Mouse (Mus musculus) retina, postnatal 1 day (tissue): ENCODE measurements around the gene Zbtb7b.
A peak's percentile ranks its signal among the peaks of the same experiment; 100 is the strongest.

Experiments used
- DNase-seq: peaks from one replicate; pipeline ENCODE4 v3.0.0-alpha.2; 2012

Gene Zbtb7b

GRCm38 (mm10) chr3:89388901-89389740 lies 5.5 kb downstream of the Zbtb7b start:
- peak; percentile 59 for DNase-seq

DNA sequence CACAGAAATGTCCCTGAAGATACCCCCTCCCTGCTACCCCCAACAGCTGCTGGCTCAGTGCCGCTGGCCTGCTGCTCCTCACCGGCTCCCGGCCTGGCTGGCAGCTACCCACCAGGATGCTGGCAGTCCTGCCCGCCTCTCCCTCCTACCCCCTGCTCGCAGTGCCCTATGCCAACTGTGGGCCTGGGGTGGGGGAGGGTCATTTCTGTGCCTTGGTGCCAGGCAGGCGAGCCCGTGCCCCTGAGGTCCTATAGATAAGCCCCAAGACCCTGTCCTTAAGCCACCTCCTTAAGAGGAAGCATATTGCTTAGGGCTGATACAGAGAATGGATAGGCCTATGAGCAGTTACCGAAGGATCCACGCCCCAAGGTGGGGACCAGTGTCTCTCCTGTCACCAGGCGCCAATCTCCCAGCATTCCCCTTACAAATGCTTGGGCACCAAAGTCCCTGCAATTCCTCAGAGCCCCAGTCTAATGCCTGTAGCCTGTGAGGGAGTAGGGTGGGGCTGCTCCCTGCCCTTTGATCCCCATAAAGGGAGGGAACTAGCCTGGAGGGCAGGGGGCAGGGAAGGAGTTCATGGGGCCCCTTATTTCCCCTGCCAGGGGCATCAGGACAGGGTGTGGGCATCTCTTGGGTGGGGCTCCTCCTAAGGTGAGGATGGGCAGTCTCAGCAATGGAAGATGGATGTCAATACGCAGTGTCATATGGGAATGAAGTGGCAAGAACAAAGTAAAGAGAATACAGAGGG lies 6.3 kb downstream of the Zbtb7b start:
- no peak for DNase-seq

DNA sequence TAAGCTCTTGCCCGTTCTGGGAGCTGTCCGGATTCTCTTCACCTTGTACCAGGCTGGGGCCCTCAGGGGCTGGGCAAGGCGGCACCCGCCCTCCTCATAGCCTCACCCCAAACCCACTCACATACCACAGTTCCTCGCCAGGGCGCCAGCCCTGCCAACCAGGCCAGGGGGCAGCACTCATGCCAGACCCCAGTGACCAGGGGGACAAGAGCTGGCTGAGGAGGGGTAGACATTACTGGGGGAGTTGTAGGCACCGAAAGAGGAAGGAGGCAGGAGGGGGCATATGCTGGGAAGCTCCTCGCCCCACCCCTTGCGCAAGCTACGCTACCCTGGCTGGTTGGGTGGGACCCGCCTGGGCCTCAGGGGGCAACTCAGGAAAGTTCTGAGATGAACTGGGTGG lies 6.9 kb downstream of the Zbtb7b start:
- DNase-seq = no peak

DNA sequence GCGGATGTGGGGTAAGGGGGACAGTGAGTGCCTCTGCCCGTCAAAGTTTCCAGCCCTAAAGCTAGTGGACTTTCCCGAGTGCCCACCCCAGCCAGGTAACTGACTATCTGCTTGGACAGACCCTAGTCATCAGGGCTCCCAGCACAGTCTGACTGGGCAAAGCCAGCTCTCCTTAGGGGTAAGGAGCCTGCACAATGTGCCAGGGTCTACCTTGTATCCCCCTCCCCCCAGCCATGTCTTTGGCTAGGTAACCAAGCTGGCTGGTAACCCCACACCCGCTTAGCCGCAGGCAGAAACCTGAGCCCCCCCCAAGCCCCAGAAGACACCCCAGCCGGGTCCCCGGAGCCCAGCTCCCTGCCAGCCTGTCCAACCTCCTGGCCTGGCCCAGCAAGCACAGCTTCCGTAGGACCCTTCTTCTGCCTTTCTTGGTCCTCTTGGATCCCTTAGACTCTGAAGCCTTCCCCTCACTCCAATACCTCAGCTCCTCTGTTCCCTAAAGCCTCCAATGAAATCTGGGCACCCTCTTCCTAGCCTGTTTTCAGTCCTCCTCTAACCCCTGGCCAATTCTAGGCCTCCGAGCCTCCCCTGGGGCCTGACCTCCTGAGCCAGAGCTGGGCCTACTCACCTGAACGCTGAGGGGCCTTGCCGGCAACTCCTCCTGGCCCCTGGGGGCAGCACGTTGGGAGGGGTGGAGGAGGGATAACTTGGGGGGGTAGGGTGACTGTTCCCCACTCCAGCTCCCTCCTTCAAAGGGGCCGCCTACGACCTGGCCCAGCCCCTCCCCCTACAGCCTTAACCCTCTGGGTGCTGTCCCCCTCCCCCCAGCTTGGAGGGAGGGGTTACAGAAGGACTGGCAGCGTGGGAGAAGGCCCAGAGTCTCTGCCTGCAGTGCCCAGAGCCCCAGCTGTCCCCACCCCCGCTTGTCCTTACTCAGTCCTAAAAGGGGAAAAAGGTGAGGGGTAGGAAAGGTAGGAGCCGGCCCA lies 7.8 kb downstream of the Zbtb7b start:
- no peak for DNase-seq

GRCm38 (mm10) chr3:89385451-89385850 lies 9.1 kb downstream of the Zbtb7b start:
- no peak for DNase-seq

DNA sequence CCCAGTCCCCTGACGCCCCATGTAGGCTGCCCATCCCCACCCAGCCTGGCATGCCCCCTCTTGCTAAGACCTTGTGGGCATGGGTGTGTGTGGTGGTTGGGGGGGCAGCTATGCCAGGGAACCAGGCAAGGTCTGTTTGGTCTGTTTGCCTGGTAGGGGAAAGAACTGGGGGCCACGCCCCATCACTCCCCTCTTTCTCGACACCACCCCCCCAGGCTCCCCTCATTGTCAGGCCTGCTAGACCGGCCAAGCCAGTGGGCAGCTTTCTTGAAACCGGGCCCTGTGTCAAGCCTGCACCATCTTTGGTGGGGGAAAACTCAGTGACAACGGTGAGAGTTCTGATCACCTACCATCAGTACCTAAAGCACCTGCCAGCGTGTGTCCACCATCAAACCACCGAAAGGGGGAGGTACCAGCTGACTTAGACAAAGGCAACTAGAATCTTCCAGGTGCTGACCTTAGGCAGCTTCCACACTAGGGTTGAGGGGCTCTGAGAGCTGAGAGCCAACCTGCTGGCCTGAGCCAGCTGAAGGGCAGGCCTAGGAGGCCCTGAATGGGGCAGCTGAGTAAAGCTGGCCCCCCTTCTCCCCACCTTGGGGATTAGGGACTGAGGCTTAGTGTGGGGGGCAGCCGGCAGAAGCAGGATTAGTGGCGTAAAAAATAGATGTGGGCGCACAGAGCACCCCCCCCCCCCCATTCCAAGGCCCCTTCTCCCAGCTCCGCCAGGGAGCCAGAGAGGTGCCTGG lies 10.1 kb downstream of the Zbtb7b start:
- peak; percentile 73 for DNase-seq

- no peak for DNase-seq
These were observed 10.8 kb downstream of the Zbtb7b start for GRCm38 (mm10) chr3:89383651-89384255.

GRCm38 (mm10) chr3:89382950-89383349 lies 11.6 kb downstream of the Zbtb7b start:
- no peak for DNase-seq

DNA sequence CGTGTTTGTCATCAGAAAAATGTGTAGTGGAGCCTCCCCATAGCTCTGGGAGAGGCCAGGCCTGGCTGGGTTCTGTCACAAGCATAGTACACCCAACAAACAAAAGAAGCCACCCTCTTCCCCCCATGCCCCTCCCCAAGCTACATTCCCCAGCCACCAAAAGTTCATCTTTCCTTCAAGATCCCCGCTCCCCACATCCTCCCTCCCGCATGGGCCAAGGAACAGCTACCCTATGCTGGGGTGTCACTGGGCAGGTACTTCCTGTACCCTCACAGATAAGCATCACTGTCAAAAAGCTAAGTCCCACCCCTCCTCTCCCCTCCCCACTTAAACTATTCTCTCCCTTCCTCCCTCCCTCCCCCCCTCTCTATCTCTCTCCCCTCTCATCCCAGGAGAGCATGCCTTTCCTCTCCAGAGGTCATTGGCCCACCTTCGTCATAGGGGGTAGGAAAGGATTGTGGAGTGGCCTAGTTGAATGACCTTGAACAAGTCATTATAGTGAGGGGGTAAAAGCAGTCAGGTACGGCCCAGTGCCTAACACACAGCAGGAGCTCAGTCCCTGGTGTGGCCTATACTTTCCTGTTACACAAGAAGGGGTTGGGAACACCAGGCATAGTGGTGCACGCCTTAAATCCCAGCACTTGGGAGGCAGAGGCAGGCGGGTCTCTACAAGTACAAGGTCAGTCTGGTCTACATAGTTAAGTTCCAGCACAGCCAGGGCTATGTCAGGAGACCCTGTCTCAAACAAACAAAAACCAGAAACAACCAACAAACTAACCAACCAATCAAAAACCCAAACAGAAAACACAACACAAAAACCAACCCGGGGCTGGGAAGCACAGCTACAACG lies 12.3 kb downstream of the Zbtb7b start:
- no peak for DNase-seq

DNA sequence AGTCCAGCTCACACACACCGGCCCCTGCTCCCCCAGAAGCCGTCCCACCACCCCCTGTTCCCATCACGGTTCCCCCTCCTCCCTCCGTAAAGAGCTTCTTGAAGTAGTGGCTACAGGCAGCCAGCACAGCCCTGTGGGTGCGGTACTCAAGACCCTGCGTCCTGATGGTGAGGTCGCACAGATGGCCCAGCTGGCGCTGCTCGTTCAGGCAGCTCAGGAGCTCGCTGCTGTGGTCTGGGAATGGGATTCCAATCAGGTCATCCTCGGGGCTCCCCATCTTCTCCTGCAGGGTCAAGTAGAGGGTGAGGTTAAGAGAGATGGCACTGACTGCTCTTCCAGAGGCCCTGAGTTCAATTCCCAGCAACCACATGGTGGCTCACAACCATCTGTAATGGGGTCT lies 13.3 kb downstream of the Zbtb7b start:
- no peak for DNase-seq

- no peak for DNase-seq
These were observed 13.9 kb downstream of the Zbtb7b start for GRCm38 (mm10) chr3:89380711-89381110.

DNA sequence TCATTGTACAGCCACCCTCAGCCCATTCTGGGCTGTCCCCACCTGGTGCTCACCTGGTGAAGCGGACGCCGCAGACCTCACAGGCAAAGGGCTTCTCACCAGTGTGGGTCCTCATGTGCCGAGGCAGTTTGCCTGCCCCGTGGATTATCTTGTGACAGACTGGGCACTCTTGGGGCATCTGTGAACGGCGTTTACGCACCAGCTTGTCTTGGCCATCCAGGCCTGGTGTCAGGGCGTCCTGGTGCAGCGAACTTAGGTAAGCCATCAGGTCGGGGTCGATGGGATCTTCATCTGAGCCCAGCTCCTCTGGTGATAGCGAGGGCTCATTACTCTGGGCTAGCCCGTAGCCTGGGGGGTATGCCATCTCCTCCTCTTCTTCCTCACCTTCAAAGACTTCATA lies 14.3 kb downstream of the Zbtb7b start:
- no peak for DNase-seq

DNA sequence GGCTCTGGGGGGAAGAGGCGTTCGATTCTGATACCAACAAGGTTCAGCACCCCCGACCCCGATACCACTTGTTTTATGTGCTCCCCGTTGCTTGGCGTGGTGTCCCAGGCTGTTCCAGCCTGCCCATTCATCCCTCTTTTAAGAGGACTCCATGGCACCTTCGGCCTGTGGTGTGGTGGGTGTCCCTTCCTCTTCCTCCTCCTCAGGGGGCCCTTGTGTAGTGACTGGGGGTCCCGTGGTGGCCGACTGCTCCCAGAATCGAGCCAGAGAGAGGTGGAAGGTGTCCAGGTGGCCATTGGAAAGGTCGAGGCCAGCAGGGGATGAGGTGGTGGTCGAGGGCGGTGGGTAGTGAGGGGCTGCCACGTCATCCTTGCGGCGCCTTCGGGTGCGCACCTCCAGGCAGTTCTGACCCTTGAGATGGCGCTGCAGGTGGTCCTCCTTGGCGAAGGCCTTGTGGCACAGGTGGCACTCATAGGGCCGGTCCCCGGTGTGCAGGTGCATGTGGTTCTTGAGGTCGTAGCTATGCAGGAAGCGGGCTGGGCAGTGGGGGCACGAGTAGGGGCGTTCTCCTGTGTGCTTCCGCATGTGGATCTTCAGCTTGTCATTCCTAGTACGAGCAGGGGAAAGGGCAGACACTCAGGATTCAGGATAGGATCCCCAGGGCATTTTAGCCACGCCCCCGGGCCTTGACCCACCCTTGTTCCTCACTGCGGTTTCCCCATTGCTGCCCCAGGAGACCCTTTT lies 15.0 kb downstream of the Zbtb7b start:
- no peak for DNase-seq

DNA sequence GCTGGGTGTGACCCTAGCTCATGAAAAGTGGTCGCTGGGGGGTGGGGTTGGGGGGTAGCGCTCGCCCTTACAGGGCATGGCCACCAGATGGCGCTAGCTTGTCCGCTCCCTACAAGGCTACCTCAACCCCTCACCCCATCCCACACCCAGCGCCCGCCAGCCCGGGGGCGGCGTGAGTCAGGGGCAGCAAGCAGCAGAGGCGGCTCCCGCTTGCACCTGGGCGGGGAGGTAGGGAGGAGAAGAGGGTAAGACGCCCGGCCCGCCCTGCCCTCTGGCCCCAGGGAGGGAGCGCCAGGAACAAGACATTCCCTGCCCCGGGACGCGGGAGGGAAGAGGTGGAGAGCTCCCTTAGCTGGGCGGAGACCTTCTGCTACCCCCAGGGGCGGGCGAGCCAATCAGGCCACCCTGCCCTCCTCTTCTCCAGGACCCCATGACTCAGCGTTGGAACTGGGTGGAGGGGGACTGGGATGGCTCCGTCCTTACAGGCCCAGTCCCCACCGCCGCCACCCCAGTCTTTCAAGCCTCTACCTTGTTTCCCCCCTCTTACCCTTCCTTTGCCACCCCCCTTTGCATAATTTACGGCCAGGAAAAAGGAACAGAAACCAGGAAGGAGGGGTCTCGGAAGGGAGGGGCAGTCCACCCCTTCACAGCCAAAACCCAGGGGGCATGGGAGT lies 16.0 kb downstream of the Zbtb7b start:
- DNase-seq = peak; percentile 90

DNA sequence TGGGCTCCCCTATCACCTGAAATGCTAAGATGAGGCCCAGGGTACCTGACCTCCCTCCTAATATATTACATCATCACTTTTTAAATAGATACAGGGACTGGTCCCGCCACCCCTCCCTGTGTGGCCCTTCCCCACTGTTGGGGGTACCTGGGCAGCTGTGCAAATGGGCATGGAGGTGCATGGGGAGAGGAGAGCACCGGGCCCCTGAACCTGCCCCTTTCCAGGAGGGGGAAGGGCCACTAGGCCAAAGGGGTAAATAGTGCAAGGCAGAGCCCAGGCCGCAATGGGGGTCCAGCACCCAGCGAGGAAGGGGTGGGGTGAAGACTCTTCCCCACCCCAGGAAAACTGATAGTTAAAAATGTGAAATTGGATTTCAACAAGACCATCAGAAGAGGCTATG lies 16.7 kb downstream of the Zbtb7b start:
- no peak for DNase-seq

DNA sequence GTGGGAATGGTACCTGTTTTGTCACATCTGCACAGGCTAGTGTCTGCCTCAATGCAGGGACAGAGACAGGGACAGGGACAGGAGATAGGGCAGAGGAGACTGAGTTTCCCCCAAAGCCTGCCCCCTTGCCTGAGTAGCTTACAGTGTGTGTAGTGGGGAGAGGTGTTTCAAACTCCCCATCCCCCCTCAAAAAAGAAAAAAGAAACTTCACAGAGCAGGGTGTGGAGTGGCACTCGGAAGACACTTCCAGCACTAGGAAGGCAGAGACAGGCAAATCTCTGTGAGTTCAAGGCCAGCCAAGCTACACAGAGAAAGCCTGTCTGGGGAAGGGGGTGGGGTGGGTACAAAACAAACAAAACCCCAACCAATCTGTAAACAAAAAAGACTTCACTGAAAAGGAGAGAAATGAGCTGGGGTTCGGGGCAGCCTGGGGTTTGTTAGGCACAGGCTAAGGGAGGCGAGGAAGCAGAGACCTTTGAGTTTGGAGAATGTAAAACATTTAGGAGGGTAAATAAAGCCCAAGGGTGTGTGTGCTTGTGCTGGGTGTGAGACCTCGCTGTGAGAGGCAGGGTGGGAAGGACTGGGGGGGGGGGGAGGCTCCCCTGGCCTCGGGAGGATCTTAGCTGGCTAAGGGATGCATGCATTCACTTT lies 20.9 kb downstream of the Zbtb7b start:
- no peak for DNase-seq

GRCm38 (mm10) chr3:89367338-89367737 lies 27.2 kb downstream of the Zbtb7b start:
- no peak for DNase-seq

DNA sequence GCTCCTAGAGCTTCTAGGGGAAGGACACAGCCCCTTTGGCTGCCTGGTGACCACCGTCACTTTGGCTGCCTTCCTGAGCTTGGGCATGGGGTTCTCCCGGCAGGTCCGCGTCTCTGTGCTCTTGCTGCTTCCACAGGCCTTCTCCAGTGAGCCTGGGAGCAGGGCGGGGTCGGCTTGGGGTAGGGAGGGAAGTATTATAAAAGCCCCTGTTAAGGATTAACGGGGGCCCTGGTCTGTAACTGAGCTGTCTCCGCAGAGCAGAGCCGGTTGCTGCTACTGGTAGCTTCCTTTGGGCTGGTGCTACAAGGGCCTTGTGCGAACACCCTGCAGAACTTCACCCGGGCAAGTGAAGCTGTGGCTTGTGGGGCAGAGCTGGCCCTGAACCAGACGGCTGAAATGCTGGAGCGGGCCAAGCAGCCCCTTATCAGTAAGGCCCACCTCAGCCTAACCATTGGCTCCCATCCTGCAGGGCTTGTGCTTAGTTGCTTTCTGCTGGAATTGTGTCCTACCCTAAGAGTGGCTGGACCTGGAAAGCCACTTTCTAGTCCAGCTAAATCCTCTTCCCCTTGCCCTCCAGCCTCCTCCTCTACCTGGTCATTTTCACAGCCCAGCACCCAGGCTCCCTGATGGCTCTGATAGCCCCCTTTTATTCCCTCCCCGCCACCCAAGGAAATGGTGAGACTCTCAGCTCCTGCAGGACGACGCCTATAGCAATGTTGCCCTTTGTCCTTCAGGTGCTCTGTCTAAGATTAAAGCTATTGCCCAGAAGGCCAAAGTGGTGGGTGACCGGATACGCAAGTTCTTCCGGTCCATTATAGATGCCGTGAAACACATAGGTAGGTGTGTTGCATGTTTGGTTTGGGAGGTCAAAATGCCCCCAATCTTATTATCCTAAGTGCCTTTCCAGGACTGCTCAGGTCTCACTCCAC lies 28.8 kb downstream of the Zbtb7b start:
- DNase-seq = no peak
